Mouse (Mus musculus) cortical plate, adult 2 months (tissue): ENCODE data around the gene Tfpt.

Experiments used
- CTCF ChIP-seq: fragments of 200-500 bp; IDR thresholded peaks from 2 replicates; pipeline ENCODE4 v1.5.1; 2011; ENCODE audit warnings: mild to moderate bottlenecking, control low read depth, low read length; ENCODE audit not compliant: insufficient read depth; ENCODE audit errors: extremely low read depth
- POLR2A ChIP-seq: fragments of 200-500 bp; IDR thresholded peaks from 2 replicates; pipeline ENCODE4 v1.6.1; 2011; ENCODE audit warnings: mild to moderate bottlenecking, low read length, control low read depth; ENCODE audit not compliant: insufficient read depth; ENCODE audit errors: extremely low read depth

- TF ChIP-seq POLR2A (no peak), CTCF (no peak)
Observed at GRCm38 (mm10) chr7:3614021-3614420, 15.7 kb downstream of the Tfpt start.
